Mouse (Mus musculus): Measurements from ENCODE around the gene Arhgap45. TPM values are rescaled to one million over a fixed set of nuclear protein-coding genes. Genes with fewer than 3 reads are reported as not detected.

The Arhgap45 gene
- polyA plus RNA-seq, 1 experiment from 2014 or later = 1.9 TPM

DNA sequence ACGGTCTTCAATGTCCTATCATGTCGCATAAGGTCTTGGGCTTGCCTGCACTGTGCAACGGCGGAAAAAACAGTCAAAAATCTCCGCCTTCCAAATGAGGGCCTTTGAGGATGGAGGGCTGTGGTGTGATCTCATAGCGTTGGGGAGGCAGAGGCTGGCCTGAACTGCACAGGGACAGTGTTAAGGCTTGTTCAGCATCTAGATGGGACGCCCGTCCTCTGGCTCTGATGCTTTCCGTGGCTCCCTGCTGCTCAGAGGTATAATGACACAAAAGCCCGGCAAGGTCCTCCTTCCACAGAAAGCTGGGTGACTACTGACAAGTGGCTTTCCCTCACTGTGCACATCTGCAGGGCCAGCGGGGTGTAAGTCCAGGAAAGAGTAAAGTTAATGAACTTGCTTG is 3.7 kb downstream of the Arhgap45 start:
- 21% methylated on average over 11 of the region's 11 CpGs for WGBS
- peaks cover 29% of the 10 kb centered on the region for H3K27me3 ChIP-seq (replicated peaks)
- H3K4me1 ChIP-seq = no peaks in the 10 kb centered on the region
- H3K4me2 ChIP-seq = no peak overlapping the region
- no peak overlapping the region for H3K9ac ChIP-seq
- no peaks in the 10 kb centered on the region for H3K36me3 ChIP-seq (replicated peaks)
- H3K4me3 ChIP-seq = no peak overlapping the region
- no peak for ATAC-seq (replicated peaks)
- H3K27ac ChIP-seq = no peak overlapping the region
- no peaks in the 10 kb centered on the region for H3K9me3 ChIP-seq

DNA sequence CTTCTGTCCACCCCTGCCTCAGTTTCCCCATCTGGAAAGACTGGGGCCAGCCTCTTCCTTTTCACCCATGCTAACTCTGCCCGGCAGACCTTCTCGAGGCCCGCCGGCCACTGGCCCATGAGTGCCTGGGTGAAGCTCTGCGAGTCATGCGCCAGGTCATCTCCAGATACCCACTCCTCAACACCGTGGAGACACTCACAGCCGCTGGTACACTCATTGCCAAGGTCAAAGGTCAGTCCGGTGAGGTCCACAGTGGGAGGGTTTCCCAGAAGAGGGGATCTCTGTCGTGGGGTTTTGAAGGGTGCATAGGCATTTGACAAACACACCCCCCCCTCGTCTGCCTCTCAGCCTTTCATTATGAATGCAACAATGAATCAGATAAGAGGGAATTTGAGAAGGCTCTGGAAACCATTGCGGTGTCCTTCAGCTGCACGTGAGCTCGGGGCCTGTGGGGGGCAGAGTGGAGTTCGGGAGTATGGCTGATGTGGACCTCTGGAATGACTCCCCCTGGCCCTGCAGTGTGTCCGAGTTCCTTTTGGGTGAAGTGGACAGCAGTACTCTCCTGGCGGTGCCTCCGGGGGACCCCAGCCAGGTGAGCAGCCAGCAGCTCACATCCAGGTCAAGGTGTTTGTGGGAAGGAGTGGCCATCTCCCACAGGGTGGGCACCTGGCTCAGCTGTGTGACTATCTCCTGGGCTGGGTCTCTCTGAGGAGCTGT is 4.3 kb downstream of the Arhgap45 start:
- no peak overlapping the region for H3K27ac ChIP-seq
- peaks cover 23% of the 10 kb centered on the region for H3K27me3 ChIP-seq (replicated peaks)
- H3K4me1 ChIP-seq = no peaks in the 10 kb centered on the region
- no peaks in the 10 kb centered on the region for H3K36me3 ChIP-seq (replicated peaks)
- no peak overlapping the region for H3K4me2 ChIP-seq
- H3K9me3 ChIP-seq = no peaks in the 10 kb centered on the region
- H3K9ac ChIP-seq = no peak overlapping the region
- 85% methylated on average over 18 of the region's 18 CpGs for WGBS
- H3K4me3 ChIP-seq = no peak overlapping the region
- no peak for ATAC-seq (replicated peaks)

DNA sequence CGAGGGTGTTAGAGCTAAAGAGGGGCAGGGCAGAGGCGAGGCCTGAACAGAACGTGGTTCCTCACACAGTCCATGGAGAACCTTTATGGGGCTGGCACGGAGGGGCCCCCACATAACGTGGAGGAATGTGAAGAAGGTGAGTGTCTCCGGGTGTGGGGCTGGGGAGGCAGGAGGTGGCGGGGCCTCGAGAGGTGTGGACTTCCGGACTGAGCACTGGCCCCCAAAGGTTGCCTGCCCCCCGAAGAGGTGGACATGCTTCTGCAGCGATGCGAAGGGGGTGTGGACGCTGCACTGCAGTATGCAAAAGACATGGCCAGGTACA is 4.8 kb downstream of the Arhgap45 start:
- Histone ChIP-seq H3K9me3 (no peaks in the 10 kb centered on the region), H3K4me2 (no peak overlapping the region), H3K27ac (no peak overlapping the region), H3K27me3 (replicated peaks) (peaks cover 22% of the 10 kb centered on the region), H3K4me1 (no peaks in the 10 kb centered on the region), H3K9ac (no peak overlapping the region), H3K36me3 (replicated peaks) (no peaks in the 10 kb centered on the region), H3K4me3 (no peak overlapping the region)
- ATAC-seq (replicated peaks) = no peak
- 87% methylated on average over 13 of the region's 13 CpGs for WGBS

DNA sequence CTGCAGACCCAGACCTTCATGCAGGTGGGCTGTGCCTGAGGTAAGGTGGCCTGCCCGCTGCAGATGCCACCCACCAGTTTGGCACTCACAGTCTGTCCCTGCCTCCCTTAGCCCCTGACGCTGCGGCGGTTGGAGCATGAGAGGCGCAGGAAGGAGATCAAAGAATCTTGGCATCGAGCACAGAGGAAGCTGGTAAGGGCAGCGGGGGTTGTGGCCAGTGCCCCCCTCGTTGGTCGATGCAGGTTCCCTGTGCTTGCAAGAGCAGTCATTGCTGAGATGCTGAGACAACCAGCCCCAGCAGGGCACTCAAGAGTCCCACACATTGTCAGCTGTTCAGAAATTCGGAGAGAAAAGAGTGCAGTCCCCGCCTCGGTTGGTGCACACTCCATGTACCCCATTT is 5.7 kb downstream of the Arhgap45 start:
- Histone ChIP-seq H3K27ac (no peak overlapping the region), H3K9ac (no peak overlapping the region), H3K4me1 (no peaks in the 10 kb centered on the region), H3K9me3 (no peaks in the 10 kb centered on the region), H3K4me2 (no peak overlapping the region), H3K4me3 (no peak overlapping the region), H3K27me3 (replicated peaks) (peaks cover 22% of the 10 kb centered on the region), H3K36me3 (replicated peaks) (no peaks in the 10 kb centered on the region)
- 95% methylated on average over 12 of the region's 12 CpGs for WGBS
- no peak for ATAC-seq (replicated peaks)

DNA sequence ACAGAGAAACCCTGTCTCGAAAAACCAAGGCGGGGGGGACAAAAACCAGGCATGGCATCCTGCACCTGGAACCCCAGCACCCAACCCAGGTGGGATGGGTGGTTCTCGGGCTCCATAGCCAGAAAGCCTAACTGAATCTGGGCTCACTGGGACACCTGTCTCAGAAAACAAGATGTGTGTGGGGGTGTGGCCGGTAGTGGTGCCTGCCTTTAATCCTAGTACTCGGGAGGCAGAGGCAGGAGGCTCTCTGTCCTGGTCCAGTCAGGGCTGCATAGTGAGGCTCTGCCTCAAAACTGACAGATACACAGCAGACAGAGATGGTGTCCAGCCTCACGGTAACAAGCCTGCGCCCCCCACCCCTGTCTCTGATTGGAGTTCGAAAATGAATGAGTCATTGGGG is 6.4 kb downstream of the Arhgap45 start:
- Histone ChIP-seq H3K9ac (no peak overlapping the region), H3K27ac (no peak overlapping the region), H3K4me2 (no peak overlapping the region), H3K4me3 (no peak overlapping the region), H3K4me1 (no peaks in the 10 kb centered on the region), H3K27me3 (replicated peaks) (peaks cover 20% of the 10 kb centered on the region), H3K36me3 (replicated peaks) (no peaks in the 10 kb centered on the region), H3K9me3 (no peaks in the 10 kb centered on the region)
- 91% methylated on average over 8 of the region's 8 CpGs for WGBS
- no peak for ATAC-seq (replicated peaks)

DNA sequence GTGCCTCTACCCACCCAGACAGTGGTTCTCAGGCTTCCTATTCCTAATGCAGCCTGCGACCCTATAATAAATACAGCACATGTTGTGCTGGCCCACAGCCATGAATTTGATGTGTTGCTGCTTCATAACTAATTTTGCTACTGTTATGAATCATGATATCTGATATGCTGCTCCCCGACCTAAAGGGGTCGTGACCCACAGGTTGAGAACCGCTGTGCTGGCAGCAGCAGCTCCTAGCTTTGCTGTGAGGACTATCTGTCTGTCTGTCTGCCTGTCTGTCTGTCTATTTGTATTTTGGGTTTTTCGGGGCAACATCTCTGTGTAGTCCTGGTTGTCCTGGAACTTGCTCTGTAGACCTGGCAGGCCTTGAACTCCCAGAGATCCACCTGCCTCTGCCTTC is 7.3 kb downstream of the Arhgap45 start:
- 90% methylated on average over 5 of the region's 5 CpGs for WGBS
- ATAC-seq (replicated peaks) = no peak

DNA sequence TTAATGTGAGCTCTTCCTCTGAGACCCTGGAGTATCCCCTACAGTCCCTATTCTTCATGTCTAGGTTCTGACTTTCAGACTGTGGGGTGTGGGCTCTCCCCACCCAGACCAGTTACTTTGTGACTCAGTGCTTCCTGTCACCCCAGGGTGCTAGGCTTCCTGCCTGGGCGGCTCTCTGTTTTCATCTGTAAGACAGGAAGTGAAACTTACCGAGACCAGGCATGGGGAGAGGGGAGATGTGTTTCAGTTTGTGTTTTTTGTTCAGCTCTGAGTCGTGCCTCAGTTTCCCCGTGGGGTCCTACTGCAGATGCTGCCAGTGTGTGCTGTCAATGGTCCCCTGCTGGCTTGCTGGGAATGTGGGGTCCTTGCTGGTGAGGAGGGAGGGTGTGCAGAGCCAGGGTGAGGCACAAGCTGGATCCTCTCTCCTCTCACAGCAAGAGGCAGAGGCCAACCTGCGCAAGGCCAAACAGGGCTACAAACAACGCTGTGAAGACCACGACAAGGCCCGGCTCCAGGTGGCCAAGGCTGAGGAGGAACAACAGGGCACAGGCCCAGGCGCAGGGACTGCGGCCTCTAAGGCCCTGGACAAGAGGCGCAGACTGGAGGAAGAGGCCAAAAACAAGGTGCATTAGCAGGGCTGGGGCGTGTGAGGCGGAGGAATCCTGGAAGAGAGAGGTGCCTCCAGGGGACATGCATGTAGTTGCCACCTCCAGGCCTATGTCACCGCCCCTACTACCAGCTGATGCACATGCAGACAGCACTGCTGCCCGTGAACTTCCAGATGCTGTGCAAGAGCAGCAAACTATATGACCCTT is 8.0 kb downstream of the Arhgap45 start:
- H3K9ac ChIP-seq = no peak overlapping the region
- no peaks in the 10 kb centered on the region for H3K36me3 ChIP-seq (replicated peaks)
- no peaks in the 10 kb centered on the region for H3K9me3 ChIP-seq
- no peak for ATAC-seq (replicated peaks)
- 75% methylated on average over 15 of the region's 15 CpGs for whole genome bisulfite sequencing
- H3K4me1 ChIP-seq = no peaks in the 10 kb centered on the region
- H3K4me2 ChIP-seq = no peak overlapping the region
- H3K27ac ChIP-seq = no peak overlapping the region
- no peak overlapping the region for H3K4me3 ChIP-seq
- H3K27me3 ChIP-seq (replicated peaks) = peaks cover 9% of the 10 kb centered on the region

More for the DNA sequence above, 7.3 kb downstream of the Arhgap45 start:
- Histone ChIP-seq H3K4me2 (no peak overlapping the region), H3K27ac (no peak overlapping the region), H3K4me3 (no peak overlapping the region), H3K36me3 (replicated peaks) (no peaks in the 10 kb centered on the region), H3K9me3 (no peaks in the 10 kb centered on the region), H3K4me1 (no peaks in the 10 kb centered on the region), H3K27me3 (replicated peaks) (peaks cover 16% of the 10 kb centered on the region), H3K9ac (no peak overlapping the region)

DNA sequence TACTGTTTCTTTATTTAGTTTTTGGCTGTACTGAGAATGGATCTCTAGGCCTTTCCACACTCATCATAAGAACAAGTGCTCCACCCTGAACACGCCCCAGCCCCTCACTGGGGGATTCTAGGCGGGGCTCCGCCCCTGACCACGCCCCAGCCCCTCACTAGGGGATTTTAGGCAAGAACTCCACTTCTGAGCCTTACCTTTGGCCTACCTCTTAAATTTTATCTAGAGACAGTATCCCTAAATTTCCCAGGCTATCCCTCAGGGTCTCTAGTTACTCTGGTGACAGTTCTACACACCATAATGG is 8.5 kb downstream of the Arhgap45 start:
- no peak for ATAC-seq (replicated peaks)

DNA sequence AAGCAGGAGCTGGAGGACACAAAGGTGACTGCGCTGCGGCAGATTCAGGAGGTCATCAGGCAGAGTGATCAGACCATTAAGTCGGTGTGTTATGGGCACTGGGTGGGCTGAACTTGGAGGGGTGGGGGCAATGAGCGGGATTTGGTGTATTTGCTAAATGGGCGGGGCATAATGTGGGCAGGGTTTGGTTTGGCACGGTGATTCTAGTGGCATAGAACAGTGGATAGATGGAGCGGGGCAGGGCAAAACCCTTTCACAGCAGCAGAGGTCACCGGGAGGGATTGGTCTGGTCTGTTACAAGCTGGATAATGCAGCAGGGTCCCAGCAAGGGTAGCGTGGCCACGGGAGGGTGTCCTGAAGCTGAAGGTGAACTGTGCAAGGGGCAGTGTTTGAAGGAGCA is 9.0 kb downstream of the Arhgap45 start:
- no peak overlapping the region for H3K9ac ChIP-seq
- H3K27ac ChIP-seq = no peak overlapping the region
- H3K36me3 ChIP-seq (replicated peaks) = no peaks in the 10 kb centered on the region
- H3K27me3 ChIP-seq (replicated peaks) = peaks cover 3% of the 10 kb centered on the region; the same call in 1 of the 2 replicates
- H3K4me3 ChIP-seq = no peak overlapping the region
- H3K4me2 ChIP-seq = no peak overlapping the region
- no peaks in the 10 kb centered on the region for H3K4me1 ChIP-seq
- no peak for ATAC-seq (replicated peaks)
- H3K9me3 ChIP-seq = no peaks in the 10 kb centered on the region
- WGBS = 76% methylated on average over 10 of the region's 10 CpGs

More for the DNA sequence above, 8.5 kb downstream of the Arhgap45 start:
- Histone ChIP-seq H3K4me3 (no peak overlapping the region), H3K4me1 (no peaks in the 10 kb centered on the region), H3K27me3 (replicated peaks) (peaks cover 4% of the 10 kb centered on the region; the same call in 1 of the 2 replicates), H3K27ac (no peak overlapping the region), H3K36me3 (replicated peaks) (no peaks in the 10 kb centered on the region), H3K9me3 (no peaks in the 10 kb centered on the region), H3K4me2 (no peak overlapping the region), H3K9ac (no peak overlapping the region)
- WGBS = 59% methylated on average over 4 of the region's 4 CpGs

DNA sequence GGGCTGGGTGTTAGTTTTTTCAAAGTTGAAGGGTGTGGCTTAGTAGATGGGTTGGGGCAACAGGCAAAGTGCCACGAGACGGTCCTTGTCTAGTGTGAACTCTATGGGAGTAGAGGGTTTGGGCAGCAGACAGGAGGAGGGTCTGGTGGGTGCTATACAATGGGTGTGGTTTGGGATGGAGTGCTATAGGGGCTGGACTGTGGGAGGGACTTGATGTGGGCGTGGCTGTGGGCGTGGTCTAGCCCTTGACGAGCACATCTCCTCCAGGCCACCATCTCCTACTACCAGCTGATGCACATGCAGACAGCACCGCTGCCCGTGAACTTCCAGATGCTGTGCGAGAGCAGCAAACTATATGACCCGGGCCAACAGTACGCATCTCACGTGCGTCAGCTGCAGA is 9.4 kb downstream of the Arhgap45 start:
- H3K4me1 ChIP-seq = no peaks in the 10 kb centered on the region
- 62% methylated on average over 12 of the region's 12 CpGs for WGBS
- no peaks in the 10 kb centered on the region for H3K36me3 ChIP-seq (replicated peaks)
- H3K9ac ChIP-seq = no peak overlapping the region
- no peaks in the 10 kb centered on the region for H3K9me3 ChIP-seq
- no peak overlapping the region for H3K27ac ChIP-seq
- H3K4me2 ChIP-seq = no peak overlapping the region
- H3K4me3 ChIP-seq = no peak overlapping the region
- no peak for ATAC-seq (replicated peaks)
- no peaks in the 10 kb centered on the region for H3K27me3 ChIP-seq (replicated peaks)

DNA sequence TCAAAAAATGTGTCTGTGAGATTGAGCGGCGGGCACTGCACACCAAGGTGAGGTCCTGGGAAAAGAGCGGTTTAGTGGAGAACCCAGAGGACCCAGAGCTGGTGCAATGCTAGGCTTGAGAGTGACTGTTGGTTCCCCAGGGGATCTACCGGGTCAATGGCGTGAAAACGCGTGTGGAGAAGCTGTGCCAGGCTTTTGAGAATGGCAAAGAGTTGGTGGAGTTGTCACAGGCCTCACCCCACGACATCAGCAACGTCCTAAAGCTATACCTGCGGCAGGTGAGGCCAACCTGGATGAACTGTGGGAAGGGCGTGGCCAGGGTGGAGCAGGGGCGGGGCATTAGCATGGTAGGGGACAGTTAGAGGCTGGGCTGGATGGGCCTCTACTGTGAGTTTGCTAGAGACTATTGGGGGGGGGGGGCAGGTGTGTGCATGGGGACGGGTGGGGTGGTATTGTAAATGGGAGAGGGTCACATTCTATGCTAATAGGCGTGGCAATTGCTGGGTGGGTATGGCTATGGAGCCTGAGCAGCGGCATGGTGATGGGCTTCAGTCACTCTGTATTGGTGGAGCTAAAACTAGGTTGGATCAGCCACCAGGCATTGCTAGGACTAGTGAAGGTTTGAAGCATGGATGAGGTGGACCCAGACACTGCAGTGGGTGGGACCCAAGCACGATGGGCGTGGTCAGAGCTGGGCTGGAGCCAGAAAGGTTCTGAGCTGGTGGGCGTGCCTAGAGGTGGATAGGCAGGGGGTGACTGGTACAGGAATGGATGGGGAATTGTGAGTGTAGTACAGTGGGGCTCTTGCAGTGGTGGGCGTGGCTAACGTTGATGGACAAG is 11.4 kb downstream of the Arhgap45 start:
- Histone ChIP-seq H3K27ac (no peak overlapping the region), H3K36me3 (replicated peaks) (no peaks in the 10 kb centered on the region), H3K27me3 (replicated peaks) (no peaks in the 10 kb centered on the region), H3K4me1 (0 out of 2 replicates have a peak, but pooled peaks cover 2% of the 10 kb centered on the region), H3K9ac (no peak overlapping the region), H3K4me3 (no peak overlapping the region), H3K4me2 (no peak overlapping the region), H3K9me3 (no peaks in the 10 kb centered on the region)
- 68% methylated on average over 20 of the region's 20 CpGs for WGBS
- no peak for ATAC-seq (replicated peaks)

DNA sequence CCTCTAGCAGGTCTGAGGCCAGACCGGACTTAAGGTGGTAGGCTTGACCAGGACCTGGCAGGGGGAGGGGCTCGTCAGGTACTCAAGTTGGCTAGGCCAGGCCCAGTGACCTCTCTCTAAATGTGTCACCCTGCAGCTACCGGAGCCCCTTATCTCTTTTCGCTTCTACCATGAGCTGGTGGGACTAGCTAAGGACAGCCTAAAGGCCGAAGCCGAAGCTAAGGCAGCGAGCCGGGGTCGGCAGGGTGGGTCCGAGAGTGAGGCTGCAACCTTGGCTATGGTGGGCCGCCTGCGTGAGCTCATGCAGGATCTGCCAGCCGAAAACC is 12.0 kb downstream of the Arhgap45 start:
- Histone ChIP-seq H3K4me2 (no peak overlapping the region), H3K27me3 (replicated peaks) (no peaks in the 10 kb centered on the region), H3K27ac (no peak overlapping the region), H3K36me3 (replicated peaks) (no peaks in the 10 kb centered on the region), H3K4me3 (no peak overlapping the region), H3K9me3 (no peaks in the 10 kb centered on the region), H3K9ac (no peak overlapping the region), H3K4me1 (0 out of 2 replicates have a peak, but pooled peaks cover 2% of the 10 kb centered on the region)
- ATAC-seq (replicated peaks) = no peak
- 93% methylated on average over 13 of the region's 13 CpGs for WGBS
